Mouse (Mus musculus) B cell, adult 62 days (primary cell): ENCODE results near the gene Gm11099. TPM values are rescaled to one million over a fixed set of nuclear protein-coding genes. Genes with fewer than 3 reads are reported as not detected.

Experiments used
- total RNA-seq: library from RNA; stranded (reverse); gene quantifications from 4 replicates; pipeline ENCODE4 v1.2.4, GENCODE M21; 2023

Gm11099 gene
- not detected in 4 replicates for total RNA-seq

GRCm38 (mm10) chr2:58859134-58859533 lies at the start of gene Gm11099:
Gm11099 (plus strand) TSS chr2:58859434.

